Mouse (Mus musculus): ENCODE results near the gene Slit3. TPM values are rescaled to one million over a fixed set of nuclear protein-coding genes. Genes with fewer than 3 reads are reported as not detected.

Slit3 gene
- polyA plus RNA-seq, 1 experiment: 11.3 TPM

DNA sequence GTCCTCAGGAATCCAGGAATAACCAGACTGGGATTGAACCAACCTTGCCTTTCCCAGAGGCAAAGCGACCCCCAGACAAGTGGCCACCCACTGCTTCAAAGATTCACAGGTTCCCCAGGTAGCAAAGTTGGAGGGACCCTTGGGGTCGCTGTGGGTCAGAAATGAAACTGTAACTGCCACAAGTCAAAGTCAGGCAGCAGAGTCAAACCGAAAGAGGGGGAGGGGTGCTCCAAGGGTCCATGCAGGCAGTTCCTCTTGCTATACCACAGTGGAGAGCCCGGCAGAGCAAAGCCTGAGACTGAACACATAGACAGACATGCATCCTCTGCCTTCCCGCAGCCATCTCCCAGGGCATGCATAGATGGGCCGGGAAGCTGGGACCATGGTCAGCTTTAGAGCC, 590.3 kb downstream of the Slit3 start:
- DNase-seq (ENCODE audit: extremely low spot score in 1 of 2, low spot score in 1 of 2): no peak

DNA sequence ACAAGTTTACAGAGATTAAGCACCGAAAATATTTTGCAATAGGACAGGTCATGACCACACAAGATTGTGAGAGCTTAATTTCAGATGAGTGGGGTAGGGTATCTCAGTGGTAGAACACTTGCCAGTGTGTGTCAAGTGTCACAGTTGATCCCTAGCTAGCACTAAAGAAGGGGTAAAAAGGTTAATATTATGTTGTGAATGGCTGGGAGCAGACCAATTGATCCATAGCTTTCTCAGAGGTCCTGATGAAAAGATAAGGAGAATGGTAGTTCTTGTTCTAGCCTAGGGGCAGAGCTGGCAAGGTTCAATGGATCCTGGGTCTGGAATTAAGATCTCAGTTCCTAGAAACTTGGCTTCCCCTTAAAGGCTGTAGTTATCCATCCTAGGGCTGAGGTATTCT, 597.9 kb downstream of the Slit3 start:
- DNase-seq (ENCODE audit: extremely low spot score in 1 of 2, low spot score in 1 of 2): no peak

DNA sequence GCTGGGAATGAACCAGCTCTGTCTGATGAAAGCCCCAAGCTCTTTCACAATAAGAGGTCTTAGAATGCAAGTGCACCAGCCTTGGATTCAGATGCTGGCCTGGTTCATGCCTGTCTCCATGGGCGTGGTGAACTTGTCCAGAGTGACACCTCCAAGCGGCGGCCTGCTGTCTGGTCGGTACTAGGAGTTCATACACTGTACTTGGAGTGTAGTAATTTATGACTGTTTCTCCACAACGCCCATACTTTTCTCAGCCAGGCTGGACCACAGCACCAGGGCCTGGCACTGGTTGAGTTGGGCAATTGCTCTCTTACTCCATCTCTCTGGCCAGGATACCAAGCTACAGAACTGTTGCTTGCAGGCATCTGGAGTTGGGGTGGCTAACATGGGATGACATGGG, 602.9 kb downstream of the Slit3 start:
- DNase-seq (ENCODE audit: extremely low spot score in 1 of 2, low spot score in 1 of 2): no peak

DNA sequence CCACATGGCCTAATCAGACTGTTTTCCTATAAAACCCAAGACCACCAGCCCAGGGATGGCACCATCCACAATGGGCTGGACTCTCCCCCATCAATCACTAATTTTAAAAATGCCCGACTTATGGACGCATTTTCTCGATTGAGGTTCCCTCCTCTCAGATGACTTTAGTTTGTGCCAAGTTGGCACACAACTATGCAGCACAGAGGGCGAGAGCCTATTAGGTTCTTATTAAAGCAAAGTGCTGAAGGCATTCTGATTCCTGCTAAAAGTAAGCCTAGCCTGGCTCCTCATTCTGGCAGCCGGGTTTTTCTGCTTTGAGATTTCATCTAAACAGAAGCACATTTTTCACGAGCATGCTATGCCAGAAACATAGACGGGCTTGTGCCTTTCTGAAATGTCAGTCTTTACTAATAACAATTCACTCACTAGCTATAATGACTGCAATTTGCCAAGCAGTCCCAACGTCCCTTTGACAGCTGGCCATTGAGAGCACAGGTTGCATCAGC, 605.4 kb downstream of the Slit3 start:
- DNase-seq (ENCODE audit: extremely low spot score in 1 of 2, low spot score in 1 of 2): no peak

DNA sequence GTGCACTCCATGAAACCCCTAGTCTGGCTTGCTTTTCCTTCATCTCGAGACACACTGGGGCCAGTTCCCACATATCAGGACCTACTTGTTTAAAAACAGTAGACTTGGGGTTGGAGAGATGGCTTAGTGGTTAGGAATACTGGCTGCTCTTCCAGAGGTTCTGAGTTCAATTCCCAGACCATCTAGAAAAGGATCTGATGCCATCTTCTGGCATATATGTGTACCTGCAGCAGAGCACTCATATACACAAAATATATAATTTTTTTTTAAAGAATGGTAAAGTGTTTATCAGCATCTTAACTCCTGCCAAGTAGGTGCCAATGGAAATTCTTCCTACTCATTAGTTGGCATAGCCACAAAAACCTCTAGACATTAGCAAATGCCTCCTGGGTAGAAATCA, 607.2 kb downstream of the Slit3 start:
- DNase-seq (ENCODE audit: extremely low spot score in 1 of 2, low spot score in 1 of 2): no peak

DNA sequence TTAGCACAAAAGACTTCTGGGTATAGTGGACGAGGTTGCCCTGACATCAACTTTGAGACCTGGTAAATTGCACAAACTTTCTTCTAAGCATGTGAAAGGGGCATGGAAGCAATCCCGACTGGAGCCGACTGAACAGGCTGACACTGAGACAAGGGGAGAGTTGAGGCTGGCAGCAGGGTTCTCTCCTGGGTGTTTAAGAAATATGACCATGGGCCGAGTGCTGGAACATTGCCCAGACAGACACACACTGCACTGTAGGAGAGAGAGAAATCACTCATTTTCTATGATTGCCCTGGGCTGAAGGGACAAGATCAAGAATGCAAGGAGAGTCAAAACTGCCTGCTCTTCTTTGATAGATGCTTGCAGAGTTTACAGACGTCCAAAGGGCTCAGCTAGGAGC, 608.2 kb downstream of the Slit3 start:
- no peak for DNase-seq (ENCODE audit: extremely low spot score in 1 of 2, low spot score in 1 of 2)

DNA sequence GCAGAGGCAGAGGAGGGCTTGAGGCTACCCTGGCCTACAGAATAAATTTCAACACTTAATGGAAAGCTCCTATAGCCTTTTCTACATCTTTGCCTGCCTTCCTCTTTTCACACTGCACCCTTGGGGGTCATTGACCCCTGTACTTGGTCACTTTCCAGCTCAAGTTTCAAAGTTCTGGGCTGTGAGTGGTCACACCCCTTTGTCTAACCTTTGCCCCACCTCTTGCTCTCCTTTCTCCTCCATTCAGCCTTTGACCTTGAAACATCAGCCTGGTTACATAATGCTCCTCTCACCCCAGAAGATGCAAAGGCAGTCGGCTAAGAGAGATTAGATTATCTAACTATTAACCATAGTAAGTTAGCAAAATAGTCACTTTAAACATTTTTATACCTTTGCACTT, 611.3 kb downstream of the Slit3 start:
- DNase-seq (ENCODE audit: extremely low spot score in 1 of 2, low spot score in 1 of 2): no peak

DNA sequence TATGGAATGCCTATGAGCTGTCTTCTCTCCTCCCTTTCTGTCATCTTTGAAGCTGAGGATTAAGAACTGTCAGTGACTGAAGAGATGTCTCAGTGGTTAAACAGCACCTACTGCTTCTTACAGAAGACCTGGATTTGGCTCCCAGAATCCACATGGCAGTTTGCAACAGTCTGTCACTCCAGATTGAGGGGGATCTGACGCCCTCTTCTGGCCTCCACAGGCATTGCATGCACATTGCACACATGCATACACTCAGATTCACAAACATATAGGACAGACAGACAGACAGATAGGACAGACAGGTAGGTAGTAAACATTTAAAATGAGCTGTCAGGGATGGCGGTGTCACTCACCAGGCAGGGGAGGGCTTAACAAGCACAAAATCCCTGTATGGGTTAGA, 615.8 kb downstream of the Slit3 start:
- DNase-seq (ENCODE audit: extremely low spot score in 1 of 2, low spot score in 1 of 2): no peak

DNA sequence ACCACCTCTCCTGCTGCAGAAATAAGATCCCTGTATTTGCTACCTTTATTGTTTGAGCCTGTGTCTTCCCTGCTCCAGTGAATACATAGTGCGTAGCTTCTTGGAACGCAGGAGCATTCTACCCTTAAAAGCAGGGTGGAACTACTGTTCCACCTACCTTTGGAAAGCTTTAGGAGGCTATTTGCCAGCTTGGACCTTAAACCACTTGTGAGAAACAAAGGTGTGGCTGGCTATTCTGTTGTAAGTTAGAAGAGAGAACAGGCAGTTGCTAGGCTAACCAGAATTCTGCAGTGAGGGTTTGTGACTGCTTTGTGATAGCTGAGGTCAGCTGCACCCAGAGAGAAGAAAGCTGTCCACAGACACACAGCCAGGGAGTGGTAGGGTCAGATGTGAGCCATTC, 616.2 kb downstream of the Slit3 start:
- DNase-seq (ENCODE audit: extremely low spot score in 1 of 2, low spot score in 1 of 2): no peak

DNA sequence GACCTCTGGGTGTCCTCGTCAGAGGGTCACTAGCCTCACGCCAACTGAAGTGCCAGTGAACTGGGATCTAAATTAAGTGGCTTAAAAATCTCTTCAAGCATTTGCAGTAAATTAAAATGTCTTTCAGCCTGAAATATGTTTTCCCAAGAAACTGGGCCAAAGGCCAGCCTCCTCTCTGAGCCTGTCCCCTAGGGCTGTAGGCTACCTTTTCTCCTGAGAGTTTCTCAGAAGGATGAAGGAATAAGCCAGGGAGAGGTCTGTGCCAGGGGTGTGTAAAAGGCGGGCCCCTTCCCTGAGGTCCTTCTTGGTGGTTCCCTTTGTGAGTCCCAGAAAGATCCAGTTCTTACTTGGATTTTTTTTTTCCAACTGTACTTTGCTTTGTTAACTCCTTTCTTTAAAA, 617.1 kb downstream of the Slit3 start:
- no peak for DNase-seq (ENCODE audit: extremely low spot score in 1 of 2, low spot score in 1 of 2)

DNA sequence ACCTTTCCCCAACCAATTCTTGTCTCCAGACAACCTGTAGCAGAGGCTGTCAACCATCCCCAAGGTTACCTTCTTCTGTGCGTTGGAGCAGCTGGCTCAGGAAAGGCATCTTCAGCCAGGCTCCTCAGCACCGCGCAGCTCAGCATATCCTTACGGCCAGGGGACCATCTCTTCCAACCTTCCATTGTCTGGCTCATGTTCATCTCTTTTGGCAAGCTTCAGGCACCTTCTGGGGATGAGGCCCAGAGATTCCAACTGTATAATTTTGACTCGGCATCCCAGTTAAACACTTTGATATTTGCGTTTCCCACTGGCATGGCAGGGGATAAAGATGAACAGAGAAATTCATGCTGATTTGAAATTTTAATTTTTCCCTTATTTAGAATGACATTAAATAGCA, 622.6 kb downstream of the Slit3 start:
- no peak for DNase-seq (ENCODE audit: extremely low spot score in 1 of 2, low spot score in 1 of 2)

DNA sequence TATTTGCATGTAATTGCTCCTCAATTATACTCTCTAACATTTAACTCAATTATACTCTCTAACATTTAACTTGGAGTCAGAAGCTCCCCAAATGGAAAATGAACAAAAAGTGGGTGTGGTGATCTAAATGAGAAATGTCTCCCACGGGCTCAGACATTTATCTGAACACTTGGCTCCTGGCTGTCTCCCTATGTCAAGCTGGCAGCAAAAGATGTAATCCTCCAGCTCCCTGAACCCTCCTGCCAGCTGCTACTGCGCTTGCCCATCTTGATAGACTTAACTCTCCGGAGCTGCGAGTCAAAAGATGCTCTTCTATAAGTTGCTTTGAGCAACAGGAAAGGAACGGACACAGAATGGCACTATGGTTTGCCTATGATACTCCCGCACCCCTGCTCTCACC, 623.5 kb downstream of the Slit3 start:
- DNase-seq (ENCODE audit: extremely low spot score in 1 of 2, low spot score in 1 of 2): peak; percentile 23 to 30

DNA sequence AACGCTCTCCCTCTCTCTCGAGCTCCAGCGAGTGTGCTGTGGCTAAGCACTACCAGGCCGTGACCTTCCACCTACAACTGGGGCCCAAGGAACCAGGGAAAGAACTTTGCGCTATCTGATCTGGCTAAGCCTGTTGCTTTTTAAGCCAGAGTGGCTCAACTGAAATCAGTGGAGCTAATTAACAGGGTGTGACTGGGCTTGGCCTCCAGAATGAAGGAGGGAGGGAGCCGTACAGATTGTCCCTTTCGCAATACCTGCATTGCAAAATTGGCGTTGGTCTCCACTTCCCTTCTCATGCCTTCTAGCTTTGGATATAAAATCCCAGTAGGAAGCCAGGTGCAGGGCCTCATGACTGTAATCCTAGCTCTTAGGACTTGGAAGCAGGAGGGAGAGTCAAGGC, 629.6 kb downstream of the Slit3 start:
- no peak for DNase-seq (ENCODE audit: extremely low spot score in 1 of 2, low spot score in 1 of 2)

DNA sequence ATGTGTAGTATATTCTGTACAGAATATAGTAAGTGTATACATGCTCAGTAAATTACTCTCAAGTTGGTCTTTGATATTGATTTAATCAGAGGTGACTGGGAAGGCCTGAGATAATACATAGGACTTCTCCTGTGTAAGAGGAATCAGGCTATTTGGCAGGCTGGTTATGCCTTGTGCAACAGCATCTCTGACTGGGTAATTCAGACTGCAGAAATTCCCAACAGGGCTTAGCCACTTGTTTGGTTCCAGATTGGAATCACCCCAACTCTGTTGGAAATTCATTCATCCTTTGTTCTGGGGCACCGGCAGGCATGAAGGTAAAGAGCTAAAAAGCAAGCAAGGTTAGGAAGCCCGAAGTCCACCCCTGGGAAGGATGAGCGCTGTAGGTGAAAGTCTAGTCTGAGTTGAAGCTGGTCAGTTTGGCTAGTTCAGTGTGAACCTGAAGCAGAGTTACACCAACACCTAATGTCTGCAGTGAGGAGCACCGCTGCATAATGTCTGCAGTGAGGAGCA, 633.9 kb downstream of the Slit3 start:
- DNase-seq (ENCODE audit: extremely low spot score in 1 of 2, low spot score in 1 of 2): no peak

DNA sequence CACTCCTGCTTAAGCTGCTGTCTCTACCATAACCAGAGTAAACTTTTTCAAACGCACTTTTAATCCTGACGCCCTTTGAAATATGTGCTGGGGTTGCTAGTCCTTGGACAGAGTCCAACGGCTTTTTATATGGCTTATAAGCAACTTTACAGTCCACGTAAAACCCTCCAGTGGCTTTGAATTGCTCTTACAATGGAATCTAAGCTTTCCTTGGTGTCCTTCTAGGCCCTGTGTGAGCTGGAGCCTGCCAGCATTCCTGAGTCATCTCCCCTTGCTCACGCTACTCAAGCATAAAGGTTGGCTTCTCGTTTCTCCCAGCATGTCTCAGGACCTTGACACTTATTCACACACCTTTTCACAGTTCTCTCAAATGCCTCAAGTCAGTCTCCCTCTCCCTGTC, 634.5 kb downstream of the Slit3 start:
- DNase-seq (ENCODE audit: extremely low spot score in 1 of 2, low spot score in 1 of 2): no peak

DNA sequence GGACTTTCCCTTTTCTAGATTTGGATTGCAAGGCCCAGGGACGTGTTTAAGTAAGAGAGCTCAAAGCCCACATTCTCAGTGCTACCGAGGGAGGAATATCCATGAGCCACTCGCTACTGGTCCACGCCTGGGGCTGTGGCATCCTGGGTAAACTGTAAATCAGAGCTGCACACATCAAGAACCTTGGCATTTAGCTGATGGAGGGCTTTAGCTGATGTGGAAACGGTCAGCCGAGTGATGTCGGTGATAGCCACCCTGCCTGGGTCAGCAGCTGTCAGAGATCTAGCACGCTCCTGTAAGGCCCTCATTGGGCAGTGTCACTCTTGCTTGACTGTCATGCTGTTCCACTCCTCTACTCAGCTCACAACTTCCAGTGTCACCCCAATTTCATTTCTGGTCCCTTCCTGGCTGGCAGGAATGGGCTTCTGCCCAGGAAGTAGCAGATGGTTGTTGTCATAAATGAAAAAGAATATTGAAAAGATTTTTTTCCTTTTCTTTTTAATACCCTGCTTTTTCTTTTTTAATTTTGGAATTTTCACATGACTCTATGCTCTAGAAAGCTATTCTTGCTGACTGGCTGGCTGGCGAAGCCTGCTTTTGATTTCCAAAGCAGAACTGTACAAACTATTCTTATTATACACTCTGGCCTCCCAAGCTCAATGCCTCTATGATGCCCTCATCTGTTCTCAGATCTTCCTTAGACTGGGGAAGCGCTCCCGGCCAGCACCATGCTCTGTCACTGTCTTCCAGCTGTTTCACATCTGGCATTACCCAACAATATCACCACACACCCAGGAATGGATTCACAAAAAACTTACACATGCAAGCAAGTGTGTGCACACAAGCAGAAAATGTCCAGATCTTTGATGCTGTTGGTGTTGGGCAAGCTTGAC, 635.6 kb downstream of the Slit3 start:
- no peak for DNase-seq (ENCODE audit: extremely low spot score in 1 of 2, low spot score in 1 of 2)

All from frontal cortex, adult 2 months (tissue).